Mouse (Mus musculus): ENCODE data around the gene Tmem178b. TPM values are rescaled to one million over a fixed set of nuclear protein-coding genes. Genes with fewer than 3 reads are reported as not detected.

The Tmem178b gene
- total RNA-seq (2021): 1 to 10 TPM; 3.3 to 3.4 TPM
- long read RNA-seq, experiment 1, full-length matches to known transcripts: 1 of 2 reads
- long read RNA-seq, experiment 1, partial matches to known transcripts: 0 of 2 reads
- long read RNA-seq, experiment 1, other reads (novel, unspliced or antisense): 1 of 2 reads
- long read RNA-seq, experiment 2, full-length matches to known transcripts: 1 of 1 reads
- long read RNA-seq, experiment 2, partial matches to known transcripts: 0 of 1 reads
- long read RNA-seq, experiment 2, other reads (novel, unspliced or antisense): 0 of 1 reads

DNA sequence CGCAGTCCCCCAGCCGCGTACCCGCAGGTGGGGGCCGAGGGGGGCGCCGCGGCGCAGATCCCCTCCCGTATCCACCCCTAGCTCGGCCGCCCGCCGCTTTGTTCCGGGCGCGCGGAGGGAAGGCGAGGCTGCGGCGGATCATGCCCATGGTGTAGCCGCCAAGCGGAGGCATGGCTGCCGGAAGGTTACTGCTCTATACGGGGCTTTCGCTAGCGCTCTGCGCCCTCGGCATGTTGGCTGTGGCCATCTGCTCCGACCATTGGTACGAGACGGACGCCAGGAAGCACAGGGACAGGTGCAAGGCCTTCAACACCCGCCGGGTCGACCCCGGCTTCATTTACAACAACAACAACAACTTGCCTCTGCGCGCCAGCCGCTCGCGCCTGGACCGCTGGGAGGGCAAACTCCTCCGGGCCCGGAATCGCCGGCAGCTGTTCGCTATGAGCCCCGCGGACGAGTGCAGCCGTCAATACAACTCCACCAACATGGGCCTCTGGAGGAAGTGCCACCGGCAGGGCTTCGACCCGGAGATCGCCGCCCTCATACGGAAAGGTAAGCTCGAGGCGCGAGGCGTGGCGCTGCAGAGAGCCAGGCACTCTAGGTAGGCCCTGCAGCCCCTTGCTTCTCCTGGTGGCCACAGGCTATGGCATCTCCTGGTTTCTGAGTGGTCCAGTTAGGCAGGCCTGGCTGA lies at the start of gene Tmem178b:
Gene Tmem178b (plus strand): TSS at position 371 of the 691 bp plus-strand sequence.
- peak; percentile 16 for DNase-seq

DNA sequence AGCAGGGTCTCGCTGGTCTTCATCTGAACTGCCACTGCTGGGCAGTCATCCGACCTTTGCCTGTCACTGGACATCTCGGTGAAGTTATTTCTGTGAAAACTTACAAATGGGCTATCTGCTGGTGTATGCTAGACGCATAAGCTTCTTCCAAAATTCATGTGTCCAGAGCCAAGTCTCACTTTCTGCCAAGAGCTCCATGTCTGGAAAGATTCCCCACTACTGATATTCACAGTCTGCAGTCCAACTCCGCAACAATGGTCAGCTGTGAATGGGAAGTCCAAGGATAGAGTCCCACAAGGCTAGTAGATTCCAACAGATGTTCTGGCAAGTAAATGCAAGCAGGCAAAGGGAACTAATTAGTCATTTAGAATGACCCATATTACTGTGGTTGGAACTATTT lies 44.3 kb upstream of the Tmem178b start:
- peak; percentile 60 for DNase-seq

DNA sequence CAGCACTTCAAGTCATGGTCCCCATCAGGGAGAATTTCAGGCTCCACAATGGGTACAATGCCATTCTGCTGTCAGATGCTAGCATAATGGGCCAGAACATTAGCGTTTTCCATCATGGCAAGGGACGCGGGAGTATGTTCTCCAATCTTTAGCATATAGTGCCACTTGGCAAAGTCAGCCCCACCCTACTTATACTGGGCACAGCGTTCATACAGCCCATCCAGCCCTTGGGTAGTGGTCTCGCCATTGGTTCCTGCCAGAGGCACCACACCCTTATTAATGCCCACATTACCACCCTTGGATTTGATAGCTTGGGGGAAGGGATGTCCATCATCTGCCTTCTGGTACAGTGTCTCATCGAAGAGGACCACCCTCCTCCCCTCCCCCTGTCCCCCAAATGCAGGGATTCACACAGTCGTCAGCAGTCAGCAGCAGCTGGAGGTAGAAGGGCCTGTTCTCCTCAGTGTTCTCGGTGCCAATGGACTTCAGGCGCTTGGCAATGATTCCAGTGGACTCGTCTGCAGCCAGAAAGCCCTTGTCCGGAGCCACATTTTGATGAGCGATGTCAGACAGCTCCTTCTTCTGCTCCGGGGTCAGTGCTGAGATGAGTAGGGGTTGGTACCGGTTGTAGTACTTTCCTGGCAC lies 29.3 kb upstream of the Tmem178b start:
- no peak for DNase-seq

DNA sequence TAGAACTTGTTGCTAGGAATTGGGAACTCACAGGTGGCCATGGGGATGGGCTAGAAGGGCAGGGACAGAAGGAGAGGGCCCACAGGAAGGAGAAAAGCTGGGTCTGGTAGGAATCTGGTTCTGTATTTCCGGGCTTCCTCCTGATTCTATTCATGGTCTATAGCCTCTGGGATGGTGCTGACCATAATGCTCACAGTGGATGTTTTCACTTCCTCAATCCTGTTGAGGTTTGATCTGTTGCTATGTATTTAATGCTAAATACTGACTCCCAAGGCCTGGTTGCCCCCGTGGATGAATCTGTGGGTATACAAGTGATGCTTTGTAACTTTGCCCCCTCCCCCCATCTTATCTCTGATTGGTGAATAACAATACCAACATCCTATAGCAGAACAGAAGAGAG lies 25.5 kb upstream of the Tmem178b start:
- DNase-seq: no peak

DNA sequence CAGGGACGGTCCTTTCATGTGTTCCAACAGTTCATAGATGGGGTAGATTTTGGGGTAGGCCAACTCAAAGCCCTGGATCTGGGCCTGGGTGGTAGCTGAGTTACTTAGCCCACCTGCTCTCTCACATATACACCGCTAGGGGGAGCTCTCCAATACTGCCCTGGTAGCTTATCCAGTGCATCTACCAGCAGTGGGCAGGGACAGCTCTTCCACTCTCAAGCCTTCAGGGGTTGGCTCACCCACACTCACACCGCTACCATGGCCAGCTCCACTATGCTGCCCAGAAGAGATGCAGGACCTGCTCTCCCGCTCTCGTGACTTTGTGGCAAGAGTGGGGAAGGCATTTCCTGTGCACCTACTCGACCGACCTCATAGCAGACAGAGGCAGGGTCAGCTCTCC lies 24.3 kb upstream of the Tmem178b start:
- no peak for DNase-seq

DNA sequence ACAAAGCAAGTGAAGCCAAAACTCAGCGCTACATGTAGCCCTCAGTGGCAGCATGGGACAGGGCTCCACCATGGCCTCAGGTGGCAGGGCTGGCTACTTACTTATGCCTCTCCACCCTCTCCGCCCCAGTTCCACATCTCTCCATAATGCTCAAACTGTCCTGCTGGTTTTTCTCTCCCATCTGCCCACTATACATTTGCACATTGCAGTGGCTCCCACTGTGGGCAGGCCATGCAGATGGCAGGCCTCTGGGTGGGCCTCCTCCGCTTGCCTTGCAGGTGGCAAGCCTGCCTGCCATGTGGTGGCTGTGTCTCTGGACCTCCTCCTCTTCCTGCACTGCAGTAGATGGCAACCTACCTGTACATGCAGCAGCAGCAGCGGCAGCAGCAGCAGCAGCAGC lies 23.4 kb upstream of the Tmem178b start:
- no peak for DNase-seq

DNA sequence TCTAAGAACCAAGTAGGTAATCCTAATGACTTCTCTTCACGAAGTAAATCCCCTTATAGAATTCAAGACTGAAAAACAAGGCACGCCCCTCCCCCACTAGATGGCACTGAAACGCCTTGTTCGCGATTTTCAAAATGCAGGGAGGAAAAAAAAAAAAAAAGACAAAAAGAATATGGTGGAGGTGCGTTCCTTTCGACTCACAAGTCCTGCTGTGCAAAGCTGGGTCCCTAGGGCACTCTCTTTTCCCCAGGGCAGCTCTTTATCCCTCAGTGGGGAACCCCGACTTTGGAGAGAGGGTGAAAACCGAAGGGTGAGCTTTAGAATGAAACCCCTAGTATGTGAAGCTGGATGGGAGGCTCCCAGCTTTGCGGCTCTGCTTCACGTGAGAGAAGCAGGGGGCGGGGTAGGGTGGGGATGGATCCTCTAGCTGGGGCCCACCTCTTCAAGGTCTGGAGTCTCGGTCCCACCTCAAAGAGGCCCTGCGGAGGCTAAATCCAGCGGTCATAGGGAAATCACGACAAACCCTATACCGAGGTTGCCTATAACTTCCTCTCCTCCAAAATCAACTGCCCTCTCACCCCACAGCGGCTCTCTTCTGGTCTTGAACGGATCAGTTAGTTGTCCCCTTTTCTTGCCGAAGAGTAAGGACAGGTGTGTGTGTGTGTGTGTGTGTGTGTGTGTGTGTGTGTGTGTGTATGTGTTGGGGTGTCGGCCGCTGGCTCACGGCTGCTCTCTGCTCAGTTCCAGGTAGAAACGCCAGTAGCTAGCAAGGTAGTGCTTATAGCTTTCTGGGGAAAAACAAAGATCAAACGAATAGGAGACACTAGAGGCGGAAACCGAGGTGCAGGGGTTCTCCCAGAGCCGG lies 2.6 kb upstream of the Tmem178b start:
- no peak for DNase-seq

DNA sequence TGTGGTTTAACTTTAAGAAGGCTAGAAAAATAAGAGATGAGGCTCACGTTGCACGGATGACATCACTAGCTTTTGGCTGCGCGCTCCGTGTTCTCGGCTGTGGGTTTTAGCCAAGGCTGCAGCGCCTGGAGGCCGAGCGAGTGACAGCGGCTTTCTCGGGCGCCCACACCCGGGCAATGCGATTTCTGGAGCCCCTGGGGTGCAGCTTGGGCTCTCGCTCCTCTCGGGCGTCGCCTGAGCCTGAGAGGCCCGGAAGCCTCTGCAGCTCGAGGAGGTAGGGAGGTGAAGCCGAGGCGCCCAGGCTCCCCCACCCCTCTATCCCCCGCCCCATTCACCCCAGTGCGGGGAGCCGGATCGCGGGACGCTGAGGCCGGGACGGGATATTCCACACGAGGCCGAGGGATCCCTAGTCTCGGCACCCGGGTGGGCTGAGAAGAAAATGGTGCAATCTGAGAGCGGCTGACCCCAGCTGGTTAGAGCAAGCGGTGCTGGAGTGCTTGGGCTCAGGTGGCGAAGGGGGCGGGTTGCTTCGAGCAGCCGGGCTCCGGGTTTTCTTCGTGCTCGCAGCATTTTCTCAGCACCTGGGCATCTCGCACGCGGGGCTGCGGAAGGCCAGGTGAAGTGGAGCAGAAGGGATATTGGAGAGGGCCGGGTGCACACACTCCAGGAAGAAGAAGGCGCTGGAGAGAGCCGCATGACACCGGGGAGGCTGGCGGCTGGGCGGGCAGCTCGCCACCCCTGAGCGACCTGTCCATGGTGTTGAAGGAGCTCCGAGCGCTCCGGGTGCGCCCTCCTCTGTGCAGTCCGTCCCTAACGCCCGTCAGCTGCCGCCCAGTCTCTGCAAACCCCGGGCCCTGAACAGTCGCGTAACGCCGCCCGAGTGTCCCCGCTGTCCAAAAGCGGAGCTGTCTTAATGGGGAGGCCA lies 1.4 kb upstream of the Tmem178b start:
- peak; percentile 67 for DNase-seq

DNA sequence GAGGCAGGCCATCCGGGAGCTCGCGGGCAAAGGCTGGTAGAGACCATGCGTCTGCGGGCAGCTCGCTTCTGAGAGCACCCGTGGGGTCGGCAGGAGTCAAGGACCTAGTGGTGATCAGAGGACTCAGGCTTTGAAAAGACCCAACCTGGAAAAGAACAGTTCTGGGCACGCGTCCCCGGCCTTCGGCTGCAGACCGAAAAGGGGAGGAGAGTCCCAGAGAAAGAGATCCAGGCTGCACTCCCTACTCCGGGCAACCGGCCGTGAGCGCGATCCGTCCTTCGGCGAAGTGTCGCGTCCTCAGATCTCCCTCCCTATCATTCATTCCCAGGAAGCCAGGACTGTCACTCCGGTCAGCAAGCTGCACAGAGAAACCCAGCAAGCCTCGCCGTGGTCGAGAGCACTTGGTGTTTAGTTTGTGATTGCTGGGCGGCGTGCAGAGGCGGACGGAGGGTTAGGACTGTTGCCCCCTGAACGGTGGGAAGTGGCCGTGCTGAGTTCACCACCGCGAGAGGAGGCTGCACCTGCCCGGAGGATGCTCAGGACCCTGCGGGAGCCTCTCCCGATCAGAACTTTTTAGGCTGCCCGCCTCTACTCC lies 668 bp upstream of the Tmem178b start:
- DNase-seq: peak; percentile 28

DNA sequence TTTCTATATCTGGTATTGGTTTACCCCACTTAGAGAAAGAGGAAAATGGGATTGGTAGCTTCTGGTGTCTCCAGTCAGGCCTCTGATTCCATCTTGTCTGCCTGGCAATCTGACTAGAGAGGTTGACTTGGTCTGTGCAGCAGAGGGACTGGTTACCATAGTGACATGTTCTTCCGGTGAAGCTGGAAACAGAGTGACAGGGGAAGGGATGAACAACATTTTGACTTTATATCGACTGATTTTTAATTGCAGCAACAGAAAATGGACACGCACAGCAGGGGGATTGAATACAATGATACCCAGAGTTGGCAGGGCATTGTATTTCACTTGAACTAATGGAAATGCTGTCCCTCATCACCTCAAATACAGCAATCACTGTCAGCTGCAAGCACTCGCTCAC lies 2.1 kb downstream of the Tmem178b start:
- no peak for DNase-seq

DNA sequence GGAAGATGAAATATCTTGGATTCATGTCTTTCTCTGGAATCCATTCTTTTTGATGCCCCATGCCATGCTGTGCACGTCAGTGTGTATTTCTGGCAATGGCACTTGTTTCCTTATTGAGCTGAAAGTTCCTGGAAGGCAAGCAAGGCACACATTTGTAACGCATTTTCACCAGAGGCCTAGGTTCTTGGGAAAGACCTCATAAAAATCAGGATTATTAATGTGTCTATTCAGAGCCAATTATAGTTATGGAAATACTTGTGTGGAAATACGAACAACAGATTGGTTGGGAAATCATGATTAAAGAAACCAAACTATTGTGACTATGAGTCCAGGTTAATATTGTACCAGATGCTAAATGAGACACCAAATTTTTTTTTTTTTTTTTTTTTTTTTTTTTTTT lies 3.4 kb downstream of the Tmem178b start:
- no peak for DNase-seq

DNA sequence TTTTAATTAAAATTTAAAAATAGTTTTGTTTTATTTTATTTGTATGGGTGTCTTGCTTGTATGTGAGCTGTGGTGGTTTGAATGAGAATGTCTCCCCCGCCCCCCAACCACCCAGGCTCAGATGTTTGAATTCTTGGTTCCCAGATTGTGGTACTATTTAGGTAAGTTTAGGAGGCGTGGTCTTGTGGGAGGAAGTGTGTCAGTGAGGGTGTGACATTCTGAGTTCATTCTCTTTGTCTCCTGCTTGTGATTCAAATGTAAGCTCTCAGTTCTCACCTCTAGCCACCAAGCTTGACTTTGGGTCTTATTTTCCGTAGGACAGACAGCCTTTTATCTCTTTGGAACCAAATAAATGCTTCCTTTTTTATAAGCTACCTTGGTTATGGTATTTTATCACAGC lies 17.7 kb downstream of the Tmem178b start:
- no peak for DNase-seq

DNA sequence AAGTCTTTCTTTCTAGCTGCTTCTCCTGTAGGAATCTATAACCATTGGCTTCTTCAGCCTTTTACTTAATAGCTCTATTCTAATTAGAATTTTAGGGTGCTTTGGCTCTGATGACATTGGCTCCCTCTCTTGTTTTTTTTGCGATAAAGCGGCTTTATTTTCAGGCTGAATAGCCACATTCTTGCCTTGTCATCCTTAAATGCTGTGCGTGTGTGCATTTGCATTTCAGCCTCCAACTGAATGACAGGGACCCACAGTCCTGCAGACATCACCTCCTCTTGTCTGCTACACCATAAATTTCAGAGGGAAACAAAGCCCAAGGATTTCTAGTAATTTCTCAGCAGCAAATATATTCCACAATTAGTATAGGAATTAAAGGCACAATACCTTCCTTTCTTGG lies 23.4 kb downstream of the Tmem178b start:
- no peak for DNase-seq

DNA sequence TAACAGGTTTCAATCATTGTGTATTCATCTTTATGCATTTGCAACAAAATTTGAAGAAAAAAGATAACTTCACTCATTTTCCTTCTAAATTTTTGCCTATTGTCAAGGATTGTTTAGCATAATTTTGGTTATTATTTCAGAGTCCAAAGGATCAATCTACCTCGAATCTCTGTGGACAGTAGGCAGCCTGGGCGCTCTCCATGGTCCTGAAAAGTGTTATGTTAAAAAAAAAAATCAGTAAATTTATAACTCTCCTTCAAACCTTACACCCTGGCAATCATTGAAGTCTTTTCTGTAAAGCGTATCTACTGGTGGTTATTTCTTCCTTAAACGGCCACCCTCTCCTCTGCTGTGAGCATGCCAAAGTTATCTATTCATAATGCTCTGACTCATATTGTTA lies 26.2 kb downstream of the Tmem178b start:
- no peak for DNase-seq

DNA sequence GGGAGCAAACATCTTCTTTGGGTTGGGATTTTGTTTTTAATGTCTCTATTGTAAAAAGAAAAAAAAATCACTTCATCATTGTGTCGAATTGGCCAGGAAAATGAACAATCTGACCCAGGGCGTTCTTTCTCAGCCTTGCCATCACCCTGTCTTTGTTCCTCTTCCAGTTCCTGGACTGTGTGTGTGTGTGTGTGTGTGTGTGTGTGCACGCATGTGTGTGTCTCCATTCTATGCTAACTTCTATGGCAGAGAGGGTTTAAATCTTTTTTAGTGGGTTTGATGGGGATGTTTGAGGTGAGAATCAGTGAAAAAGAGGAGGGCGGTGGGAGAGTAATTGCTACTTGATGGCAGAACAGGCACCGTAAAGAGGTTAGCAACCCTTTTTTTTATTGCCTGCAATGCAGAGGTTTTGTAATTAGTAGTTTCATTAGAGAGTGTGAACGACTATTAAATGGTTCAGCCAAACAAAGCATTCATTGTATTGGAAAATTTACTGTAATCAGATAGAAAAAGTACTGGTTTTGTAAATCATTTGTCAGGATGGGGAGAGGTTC lies 30.2 kb downstream of the Tmem178b start:
- DNase-seq: no peak

DNA sequence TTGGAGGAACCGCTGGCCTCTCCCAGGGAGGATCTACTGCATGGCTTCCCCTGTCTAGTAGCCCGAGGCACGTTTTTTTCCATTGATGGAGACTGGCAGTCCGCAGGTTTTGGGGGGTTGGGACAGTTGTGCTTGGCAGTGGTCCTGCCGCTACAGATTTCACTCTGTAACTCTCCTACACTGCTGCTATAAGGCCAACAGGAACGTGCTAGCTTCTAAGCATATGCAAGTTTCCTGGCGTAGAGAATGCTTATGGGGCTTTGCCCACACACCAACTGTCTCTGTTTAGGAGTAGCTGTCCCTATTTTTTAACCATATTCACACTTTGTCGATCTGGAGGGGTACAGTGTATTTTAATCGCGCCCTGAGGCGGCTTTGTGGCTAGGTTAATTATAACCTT lies 30.8 kb downstream of the Tmem178b start:
- DNase-seq: no peak

DNA sequence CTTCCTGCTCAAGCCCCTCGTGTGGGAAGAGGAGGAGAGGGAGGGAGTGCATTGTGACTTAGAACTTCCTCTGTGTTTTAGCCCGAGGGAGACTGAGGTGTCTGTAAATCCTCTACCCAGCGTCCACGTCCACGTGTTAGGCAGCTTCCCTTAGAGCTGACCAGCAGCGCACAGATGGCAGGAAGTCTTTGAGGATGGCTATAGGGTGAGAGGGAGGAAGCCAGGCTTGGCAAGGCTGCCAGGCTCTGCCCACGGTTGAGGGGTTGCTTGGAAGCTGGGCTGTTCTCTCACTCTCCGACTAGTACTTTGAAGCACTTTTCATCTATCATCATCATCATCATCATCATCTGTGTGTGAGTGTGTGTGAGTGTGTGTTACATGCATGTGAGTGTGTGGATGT lies 41.9 kb downstream of the Tmem178b start:
- no peak for DNase-seq

DNA sequence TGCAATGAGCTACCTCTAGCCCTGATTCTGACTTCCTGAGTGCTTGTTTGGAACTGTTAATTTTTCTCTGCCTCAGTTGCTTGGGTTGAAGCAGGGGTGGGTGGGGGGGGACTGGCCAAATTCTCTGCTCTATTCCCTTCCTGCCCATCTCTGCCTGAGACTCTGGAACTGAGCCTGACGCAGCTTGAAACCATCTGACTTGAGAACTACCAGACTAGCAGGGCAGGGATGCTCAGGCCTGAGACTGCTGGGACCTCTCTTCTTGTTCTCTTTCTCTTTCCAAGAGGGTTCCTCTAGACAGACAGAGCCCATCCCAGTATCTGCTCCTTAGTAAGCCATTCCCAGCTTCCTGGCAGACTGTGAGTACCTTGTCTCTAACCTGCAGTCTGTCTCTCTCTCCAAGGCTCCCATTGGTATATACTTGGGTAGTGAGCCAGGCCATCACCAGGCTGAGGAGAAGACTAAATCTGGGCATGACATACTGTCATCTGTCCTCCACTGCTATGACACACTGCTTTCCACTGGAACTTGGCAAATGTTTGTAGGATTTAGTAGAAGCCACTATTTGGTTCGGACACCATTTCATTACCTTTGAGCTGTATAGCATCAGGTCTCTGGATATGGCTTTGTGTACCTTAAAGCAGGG lies 42.7 kb downstream of the Tmem178b start:
- no peak for DNase-seq

DNA sequence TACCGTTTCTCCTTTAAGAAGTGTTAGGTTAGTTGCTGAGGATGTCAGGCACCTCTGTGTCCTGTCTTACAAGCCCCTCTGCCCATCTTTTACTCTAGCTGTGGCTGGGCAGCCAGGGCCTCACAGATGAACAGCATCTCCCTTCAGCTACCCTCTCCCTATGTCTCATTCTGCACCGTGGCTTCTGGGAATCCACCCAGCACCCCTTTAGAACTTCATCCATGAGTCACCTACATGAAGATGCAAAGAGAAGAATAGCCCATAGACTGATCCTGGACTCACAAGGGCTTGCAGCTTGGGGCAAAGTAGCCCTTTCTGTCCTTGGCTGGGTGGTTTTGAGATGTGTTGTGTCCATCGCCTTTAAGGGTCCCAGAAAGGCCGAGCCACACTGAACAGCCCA lies 43.4 kb downstream of the Tmem178b start:
- DNase-seq: no peak

DNA sequence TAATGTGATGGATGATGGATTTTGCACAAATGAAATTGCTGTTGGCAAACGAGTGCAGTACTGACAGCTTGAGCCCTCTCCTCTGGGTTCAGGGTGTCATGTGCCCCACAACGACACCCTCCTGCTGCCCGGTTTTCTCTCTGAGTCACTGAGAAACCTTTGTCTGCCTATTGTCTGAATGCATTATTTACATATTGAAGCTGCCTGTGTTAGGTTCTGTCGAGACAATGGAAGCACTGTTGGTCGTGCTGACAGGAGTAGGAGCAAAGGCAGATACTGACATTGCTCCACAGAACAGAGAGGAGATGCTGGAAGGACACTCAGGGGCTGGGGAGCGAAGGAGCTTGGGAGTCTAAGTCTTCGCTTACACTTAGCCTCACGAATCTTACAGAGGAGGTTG lies 44.2 kb downstream of the Tmem178b start:
- no peak for DNase-seq

Measured in gastrocnemius, postnatal 25 days (tissue).